Mouse (Mus musculus) ZHBTc4 (cell line): ENCODE data around the gene Fam71e1.

ENCODE experiments used
- DNase-seq: peaks from one replicate; pipeline ENCODE4 v3.0.0-alpha.2; 2011; ENCODE audit warnings: low read depth, low spot score

Gene Fam71e1

GRCm38 (mm10) chr7:44534242-44534641 is 37.9 kb downstream of the Fam71e1 start:
- no peak for DNase-seq

GRCm38 (mm10) chr7:44534656-44535441 is 38.5 kb downstream of the Fam71e1 start:
- peak; percentile 79 for DNase-seq

DNA sequence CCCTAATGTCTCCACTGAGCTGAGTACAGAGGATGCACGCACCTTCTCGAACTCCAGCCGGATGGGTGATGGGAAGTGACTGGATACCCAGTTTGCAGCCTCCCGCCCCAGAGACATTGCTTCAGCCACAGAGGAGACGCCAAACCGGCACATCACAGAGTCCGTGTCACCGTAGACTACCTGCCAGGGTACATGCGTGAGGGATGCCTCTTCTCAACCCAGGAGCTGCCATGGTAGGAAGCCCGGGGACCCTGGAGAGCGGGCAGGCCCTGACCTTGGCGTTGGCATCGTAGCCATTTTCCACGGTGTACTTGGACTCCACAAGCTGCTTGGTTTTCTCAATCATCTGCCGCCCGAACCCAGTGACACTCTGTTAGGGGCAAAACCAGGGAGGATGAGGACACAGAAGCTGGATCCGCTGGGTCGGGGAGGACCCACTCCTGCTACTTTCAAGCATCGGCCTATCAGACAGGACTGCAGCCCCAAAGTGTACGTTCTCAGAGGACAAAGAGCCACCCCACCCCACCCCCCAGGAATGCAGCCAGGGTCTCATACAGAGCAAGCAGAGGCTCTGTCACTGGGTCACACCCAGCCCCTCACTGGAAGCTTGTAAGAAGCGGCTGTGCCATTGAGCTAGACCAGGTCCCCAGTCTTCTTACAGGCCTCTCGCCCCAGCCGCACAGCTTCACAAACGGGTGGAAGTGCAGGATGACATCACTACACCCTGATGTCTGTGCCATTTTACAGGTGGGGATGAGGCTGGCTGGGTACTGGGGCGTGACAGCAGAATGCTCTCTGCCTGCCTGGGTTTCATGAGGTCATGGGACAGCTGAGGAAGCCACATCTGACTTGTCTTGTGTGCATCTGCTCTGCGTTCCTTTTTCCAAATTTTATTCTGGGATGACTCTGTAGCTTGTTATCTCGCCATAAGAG is 39.5 kb downstream of the Fam71e1 start:
- peak; percentile 52 for DNase-seq

- no peak for DNase-seq
These were observed 40.2 kb downstream of the Fam71e1 start for GRCm38 (mm10) chr7:44536590-44536968.

DNA sequence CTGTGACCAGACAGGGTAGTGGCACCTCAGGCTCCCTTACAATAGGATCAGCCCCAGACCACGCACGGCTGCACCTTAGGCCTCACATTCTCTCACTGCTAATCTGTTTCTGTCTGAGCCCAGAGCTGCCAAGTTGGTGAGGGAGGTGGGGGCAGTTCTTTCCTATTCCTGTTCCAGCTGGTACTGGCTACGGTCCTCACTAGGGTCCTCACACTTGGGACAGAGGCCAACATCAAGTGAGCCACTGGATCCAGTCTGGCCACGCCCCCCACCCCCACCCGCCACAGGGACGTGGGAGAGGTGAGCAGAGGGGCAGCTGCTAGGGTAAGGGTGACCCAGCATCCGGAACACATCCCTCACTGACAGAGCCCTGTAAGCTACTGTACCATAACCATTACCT is 40.6 kb downstream of the Fam71e1 start:
- no peak for DNase-seq

DNA sequence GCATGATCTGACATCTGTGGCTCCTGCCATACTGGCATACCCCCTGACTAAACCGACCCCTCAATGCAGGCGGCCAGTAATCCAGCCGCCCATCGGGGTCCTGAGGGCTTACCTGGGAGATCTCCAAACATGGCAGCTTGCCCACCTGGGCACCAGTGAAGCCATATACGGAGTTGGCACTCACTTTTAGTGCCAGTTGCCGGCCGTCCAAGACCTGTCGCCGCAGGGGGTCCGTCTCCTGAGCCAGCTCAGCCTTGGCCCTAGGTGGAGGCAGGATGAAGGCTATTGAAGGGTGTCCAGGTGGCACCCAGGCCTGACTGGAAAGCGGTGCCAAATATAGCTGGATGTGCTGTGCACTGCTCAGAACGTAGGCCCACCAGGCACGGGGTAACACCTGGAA is 41.1 kb downstream of the Fam71e1 start:
- DNase-seq: no peak

GRCm38 (mm10) chr7:44538756-44539624 is 42.6 kb downstream of the Fam71e1 start:
- no peak for DNase-seq

DNA sequence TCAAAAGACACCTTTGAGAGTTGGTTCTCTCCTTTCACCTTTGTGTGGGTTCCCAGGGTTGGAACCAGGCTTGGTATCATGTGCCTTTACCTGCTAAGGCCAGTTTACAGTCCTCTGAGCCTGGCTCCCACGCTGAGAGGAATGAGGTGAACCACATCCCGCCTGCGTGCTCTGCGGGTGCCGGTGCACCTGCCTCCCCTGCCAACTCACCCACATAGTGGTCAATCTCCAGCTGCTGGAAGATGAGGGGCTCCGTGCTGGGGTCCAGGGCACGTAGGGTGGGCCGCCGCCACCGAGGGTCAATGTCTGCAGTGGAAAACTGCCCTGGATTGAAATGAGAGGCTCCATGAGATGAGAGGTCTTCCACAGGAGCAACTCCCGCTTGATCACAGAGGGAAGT is 46.2 kb downstream of the Fam71e1 start:
- no peak for DNase-seq

GRCm38 (mm10) chr7:44543071-44543470 is 46.7 kb downstream of the Fam71e1 start:
- DNase-seq: no peak

GRCm38 (mm10) chr7:44546274-44546673 is 49.9 kb downstream of the Fam71e1 start:
- no peak for DNase-seq

GRCm38 (mm10) chr7:44547041-44547440 is 50.7 kb downstream of the Fam71e1 start:
- DNase-seq: no peak

DNA sequence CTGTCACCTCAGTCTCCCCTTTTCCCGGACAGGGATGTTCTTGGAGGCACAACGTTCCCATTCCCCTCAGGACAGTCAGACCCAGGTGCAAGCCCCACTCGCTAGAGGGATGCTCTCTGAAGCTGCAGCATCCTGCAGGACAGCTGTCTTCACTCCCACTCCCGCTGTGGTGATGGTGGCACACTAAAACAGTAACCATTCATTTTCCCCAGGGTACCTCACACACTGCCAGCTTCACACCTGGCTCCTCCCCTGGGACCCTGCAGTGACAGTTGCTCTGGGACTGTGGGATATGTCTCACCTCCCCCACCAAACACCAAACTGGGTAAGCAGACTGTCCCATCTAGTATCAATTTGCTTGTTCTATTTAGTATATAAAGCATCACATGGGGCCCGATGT is 51.3 kb downstream of the Fam71e1 start:
- DNase-seq: no peak

DNA sequence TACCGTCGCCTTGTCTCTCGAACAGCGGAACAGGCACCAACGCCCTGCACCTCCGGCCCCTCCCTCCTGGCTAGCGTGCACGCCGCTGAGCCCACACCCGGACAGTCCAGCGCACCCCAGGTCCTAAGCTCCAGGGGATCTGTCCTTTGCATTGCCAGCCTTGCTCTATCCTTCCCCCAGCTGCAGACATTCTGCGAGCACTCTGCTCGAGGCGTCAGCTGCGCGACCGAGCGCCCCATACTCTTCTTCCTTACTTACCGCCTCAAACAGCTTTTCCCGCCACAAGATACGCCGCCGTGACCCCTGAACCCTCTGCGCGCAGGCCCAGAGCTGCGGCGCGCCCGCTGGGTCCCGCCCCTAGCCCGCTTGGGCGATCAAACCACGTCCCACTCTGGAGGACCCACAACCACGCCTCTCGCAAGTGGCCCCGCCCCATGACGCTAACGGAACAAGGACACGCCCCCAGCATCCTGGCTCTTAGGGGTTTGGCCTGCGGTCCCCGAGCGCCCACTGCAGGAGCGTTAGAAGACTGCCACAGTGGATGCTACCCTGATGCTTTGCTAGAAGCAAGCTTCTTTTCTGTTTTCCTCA is 52.2 kb downstream of the Fam71e1 start, which contains the start of gene Pold1:
Pold1 (minus strand) TSS at position 353 of the 591 bp plus-strand sequence.
- DNase-seq: peak; percentile 100

DNA sequence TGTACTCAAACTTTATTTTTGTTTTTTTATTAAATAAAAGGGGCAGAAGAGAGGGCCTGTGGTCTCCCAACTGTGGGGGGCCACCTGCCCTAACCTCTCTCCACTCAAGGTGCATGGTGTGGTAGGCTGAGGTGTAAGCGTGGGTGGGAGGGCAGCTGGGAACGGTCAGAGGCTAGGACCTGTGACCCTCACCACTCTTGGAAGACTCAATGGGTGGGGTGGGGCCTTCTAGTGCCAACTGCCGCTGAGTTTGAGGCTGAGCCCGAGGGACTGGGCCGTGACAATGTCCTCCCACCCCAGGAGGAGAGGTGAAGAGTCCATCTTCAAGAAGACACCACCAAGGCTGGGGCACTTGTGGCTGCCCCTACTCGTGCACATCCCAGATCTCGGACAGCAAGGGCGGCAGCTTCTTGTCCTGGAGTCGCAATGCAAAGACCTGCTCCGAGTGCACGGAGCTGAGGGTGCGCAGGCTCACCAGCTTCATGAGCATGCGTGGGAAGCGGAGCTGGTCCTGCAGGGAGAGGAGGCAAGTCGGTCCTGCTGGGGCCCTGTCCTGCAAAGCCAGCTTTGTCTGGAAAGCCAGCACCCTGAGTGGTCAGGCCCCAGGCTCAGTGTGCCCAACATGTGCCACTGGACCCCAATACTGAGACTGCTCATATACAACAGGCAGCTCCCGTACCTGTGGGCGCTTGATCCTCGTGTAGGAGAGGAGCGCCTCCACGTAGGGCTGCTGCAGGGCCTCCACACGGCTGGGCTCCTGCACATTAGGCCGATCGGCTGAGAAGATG is 53.4 kb downstream of the Fam71e1 start:
- DNase-seq: no peak

GRCm38 (mm10) chr7:44550409-44550678 is 54.0 kb downstream of the Fam71e1 start:
- no peak for DNase-seq
